In the genomic region with DNA sequence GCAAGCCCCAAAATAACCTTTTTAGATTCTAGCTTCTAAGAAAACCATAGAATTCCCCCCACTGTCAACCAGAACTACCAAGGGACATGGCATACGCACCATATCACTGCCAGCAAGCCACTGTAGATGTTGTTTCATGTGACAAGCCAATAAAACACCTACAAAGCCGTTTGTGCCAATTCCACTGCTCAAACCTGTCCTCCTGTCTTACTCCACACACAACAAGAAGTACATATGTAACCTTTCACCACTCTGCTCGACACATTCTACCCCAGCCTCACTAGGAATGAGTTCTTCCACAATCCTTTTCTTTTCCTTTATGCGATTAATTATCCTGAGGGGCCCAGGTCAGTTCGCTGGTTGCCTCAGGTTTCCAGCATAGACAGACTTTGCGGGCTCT, we compare ENCODE assay signal across 27 mouse cellular contexts. TPM values are rescaled to one million over a fixed set of nuclear protein-coding genes. Genes with fewer than 3 reads are reported as not detected.
DNase-seq lines count a peak whose midpoint lies in the region; ATAC-seq and TF ChIP-seq lines count a peak whose summit lies in the region.
"Had no signal": no experiment of that assay in that cellular context is flagged by ENCODE, and none has a peak within 500 bp of the region (broad histone marks: within the 10 kb centered on the region; RNA-seq: fewer than 3 reads in every experiment).

No protein-coding gene starts in this region.

- 0 out of 2 replicates have a peak, but pooled peaks have one; percentile 6 for ATAC-seq in forebrain, embryonic 16.5 days
- no peak for ATAC-seq in forebrain, embryonic 13.5 days
- ATAC-seq: activated CD4-positive, CD25-positive, alpha-beta regulatory T cell, adult 4 months; CD4-positive, CD25-positive, alpha-beta regulatory T cell, adult 4 months had no signal

- peak; percentile 35 for DNase-seq in heart, adult 11 months
- no peak for DNase-seq in heart, postnatal 4 days
- DNase-seq in liver, adult 2 months (ENCODE audit: extremely low read depth, low read depth, low spot score) = peak; percentile 34
- no peak for DNase-seq in liver
- peak; percentile 52 for DNase-seq in gonadal fat pad, adult 2 months (ENCODE audit: low read depth)
- no peak for DNase-seq in left cerebral cortex, postnatal 10 days (ENCODE audit: extremely low spot score in 1 of 2, low spot score in 2 of 2)
- DNase-seq: B cell, adult 2 months; embryo, embryonic 11 days; forebrain, postnatal 0 days had no signal

- peaks cover 13% of the 10 kb centered on the region for H3K4me1 ChIP-seq in forebrain, embryonic 16.5 days (replicated peaks; ENCODE audit: control insufficient read depth, insufficient read depth, low read length)
- H3K4me1 ChIP-seq in forebrain, embryonic 13.5 days = peaks cover 8% of the 10 kb centered on the region; the same call in 1 of the 2 replicates
- H3K4me1 ChIP-seq in liver, adult 2 months (ENCODE audit: control insufficient read depth, insufficient read depth, low read length) = peaks cover 6% of the 10 kb centered on the region
- H3K4me1 ChIP-seq: embryonic facial prominence, embryonic 13.5 days; embryonic facial prominence, embryonic 15.5 days had no signal

- TF ChIP-seq POLR2A in liver, adult 2 months (IDR thresholded peaks at IDR 0.05; ENCODE audit: extremely low read depth, insufficient read depth, low read length) = no peak

- 96% methylated on average over 6 of the region's 6 CpGs for WGBS in forebrain, embryonic 16.5 days
- 94% methylated on average over 6 of the region's 6 CpGs for WGBS in forebrain, embryonic 13.5 days
- WGBS in liver, adult 2 months = 95% methylated on average over 6 of the region's 6 CpGs

- H3K9ac ChIP-seq in forebrain, embryonic 16.5 days (replicated peaks; ENCODE audit: low read depth, low read length) = no peak overlapping the region
- H3K9ac ChIP-seq in forebrain, embryonic 13.5 days = no peak overlapping the region
- H3K9ac ChIP-seq in liver, adult 2 months (ENCODE audit: low read depth, low read length) = no peak overlapping the region
- H3K9ac ChIP-seq: embryonic facial prominence, embryonic 13.5 days; embryonic facial prominence, embryonic 15.5 days; forebrain, postnatal 0 days had no signal

- no peak overlapping the region for H3K4me3 ChIP-seq in forebrain, embryonic 16.5 days (replicated peaks; ENCODE audit: low read length)
- H3K4me3 ChIP-seq in forebrain, embryonic 13.5 days = no peak overlapping the region
- no peak overlapping the region for H3K4me3 ChIP-seq in liver, adult 2 months (ENCODE audit: insufficient read depth, low read depth, low read length)
- H3K4me3 ChIP-seq: embryonic facial prominence, embryonic 13.5 days; embryonic facial prominence, embryonic 15.5 days; erythroblast, embryonic 14.5 days had no signal

- no peaks in the 10 kb centered on the region for H3K9me3 ChIP-seq in forebrain, embryonic 16.5 days (ENCODE audit: control insufficient read depth, low read length)
- H3K9me3 ChIP-seq in forebrain, embryonic 13.5 days (replicated peaks) = no peaks in the 10 kb centered on the region
- H3K9me3 ChIP-seq: embryonic facial prominence, embryonic 13.5 days; embryonic facial prominence, embryonic 15.5 days; G1E had no signal

- peaks cover 46% of the 10 kb centered on the region for H3K36me3 ChIP-seq in forebrain, embryonic 16.5 days (ENCODE audit: control insufficient read depth, insufficient read depth)
- peaks cover 70% of the 10 kb centered on the region for H3K36me3 ChIP-seq in forebrain, embryonic 13.5 days (ENCODE audit: poor library complexity, severe bottlenecking)
- H3K36me3 ChIP-seq in liver, adult 2 months (ENCODE audit: control insufficient read depth, insufficient read depth, low read length) = peaks cover 62% of the 10 kb centered on the region

- H3K27ac ChIP-seq in forebrain, embryonic 16.5 days (ENCODE audit: low read length) = no peak overlapping the region
- no peak overlapping the region for H3K27ac ChIP-seq in forebrain, embryonic 13.5 days
- no peak overlapping the region; the same call in 1 of the 2 replicates for H3K27ac ChIP-seq in liver, adult 2 months (replicated peaks; ENCODE audit: insufficient read depth, low read depth, low read length)
- H3K27ac ChIP-seq: embryonic facial prominence, embryonic 13.5 days; embryonic facial prominence, embryonic 15.5 days had no signal

- no peaks in the 10 kb centered on the region for H3K27me3 ChIP-seq in forebrain, embryonic 16.5 days (replicated peaks; ENCODE audit: control insufficient read depth, insufficient read depth, low read length)
- no peaks in the 10 kb centered on the region for H3K27me3 ChIP-seq in forebrain, embryonic 13.5 days
- no peaks in the 10 kb centered on the region for H3K27me3 ChIP-seq in liver, adult 2 months (ENCODE audit: control insufficient read depth, insufficient read depth, low read length)
- H3K27me3 ChIP-seq: CH12.LX; embryonic facial prominence, embryonic 13.5 days; embryonic facial prominence, embryonic 15.5 days; Patski had no signal

- H3K4me2 ChIP-seq in forebrain, embryonic 16.5 days (ENCODE audit: low read length) = no peak overlapping the region
- H3K4me2 ChIP-seq in forebrain, embryonic 13.5 days = no peak overlapping the region
- H3K4me2 ChIP-seq: embryonic facial prominence, embryonic 13.5 days; embryonic facial prominence, embryonic 15.5 days had no signal

- intact Hi-C loops in left cerebral cortex, postnatal 10 days (cut with DNase I) = no loop called here

- no peak for TF ChIP-seq CTCF in liver, adult 2 months (IDR thresholded peaks at IDR 0.05; ENCODE audit: low read depth, low read length)

- no peaks in the 10 kb centered on the region; the same call in 1 of the 2 replicates for H3K79me2 ChIP-seq in liver, adult 2 months (ENCODE audit: control insufficient read depth, insufficient read depth, low read length)

RNA-seq across cellular contexts. Expression of gene Zkscan3, which starts 6.9 kb away (rescaled TPM):
- 92.6 and 93.3 TPM in 2 replicates for polyA plus RNA-seq in forebrain, embryonic 16.5 days (2015; fragmentation: Nextera tagmentation; extraction: Ambion mirVana)
- 97.9 and 98.4 TPM in 2 replicates for polyA plus RNA-seq in forebrain, embryonic 13.5 days (2015; fragmentation: Nextera tagmentation; extraction: Ambion mirVana)
- total RNA-seq in heart, postnatal 4 days (2021) = 10 to 100 TPM; 37.9 to 43.5 TPM
- total RNA-seq in liver, adult 2 months (2014; rRNA removed) = 31.6 and 33.1 TPM in 2 replicates
- polyA plus RNA-seq in liver, adult 2 months (2012; rRNA removed) = 10.9 and 14.5 TPM in 2 replicates
- polyA plus RNA-seq in gonadal fat pad, adult 2 months (2012; rRNA removed) = 24.0 and 29.1 TPM in 2 replicates
- total RNA-seq in left cerebral cortex, postnatal 10 days (2021) = 10 to 100 TPM; 36.7 to 40.7 TPM

RNA-seq across cellular contexts. Expression of gene Zscan12, which starts 33.0 kb away (rescaled TPM):
- 15.5 and 16.1 TPM in 2 replicates for polyA plus RNA-seq in forebrain, embryonic 16.5 days (2015; fragmentation: Nextera tagmentation; extraction: Ambion mirVana)
- 16.4 and 18.1 TPM in 2 replicates for polyA plus RNA-seq in forebrain, embryonic 13.5 days (2015; fragmentation: Nextera tagmentation; extraction: Ambion mirVana)
- 1 to 10 TPM; 6.6 to 7.5 TPM for total RNA-seq in heart, postnatal 4 days (2021)
- 5.4 and 6.0 TPM in 2 replicates for total RNA-seq in liver, adult 2 months (2014; rRNA removed)
- polyA plus RNA-seq in liver, adult 2 months (2012; rRNA removed) = 1.0 and 1.2 TPM in 2 replicates
- 1.9 and 2.3 TPM in 2 replicates for polyA plus RNA-seq in gonadal fat pad, adult 2 months (2012; rRNA removed)
- total RNA-seq in left cerebral cortex, postnatal 10 days (2021) = 1 to 10 TPM; 8.0 to 8.5 TPM

RNA-seq across cellular contexts. Expression of gene Pgbd1, which starts 45.2 kb away (rescaled TPM):
- 2.0 and 3.4 TPM in 2 replicates for polyA plus RNA-seq in forebrain, embryonic 16.5 days (2015; fragmentation: Nextera tagmentation; extraction: Ambion mirVana)
- 3.7 and 4.4 TPM in 2 replicates for polyA plus RNA-seq in forebrain, embryonic 13.5 days (2015; fragmentation: Nextera tagmentation; extraction: Ambion mirVana)
- under 1 TPM; 0.61 to 0.71 TPM for total RNA-seq in heart, postnatal 4 days (2021)
- 0.60 and 0.83 TPM in 2 replicates for total RNA-seq in liver, adult 2 months (2014; rRNA removed)
- 0.20 and 0.26 TPM in 2 replicates for polyA plus RNA-seq in liver, adult 2 months (2012; rRNA removed)
- 0.81 and 1.2 TPM in 2 replicates for polyA plus RNA-seq in gonadal fat pad, adult 2 months (2012; rRNA removed)
- total RNA-seq in left cerebral cortex, postnatal 10 days (2021) = 1 to 10 TPM; 1.5 to 2.1 TPM

RNA-seq across cellular contexts. Expression of gene Olfr1367, which starts 48.9 kb away (rescaled TPM):
- not detected in 2 replicates for polyA plus RNA-seq in forebrain, embryonic 16.5 days (2015; fragmentation: Nextera tagmentation; extraction: Ambion mirVana)
- not detected in 2 replicates for polyA plus RNA-seq in forebrain, embryonic 13.5 days (2015; fragmentation: Nextera tagmentation; extraction: Ambion mirVana)
- not detected for total RNA-seq in heart, postnatal 4 days (2021)
- not detected in 2 replicates for total RNA-seq in liver, adult 2 months (2014; rRNA removed)
- polyA plus RNA-seq in liver, adult 2 months (2012; rRNA removed) = not detected in 2 replicates
- not detected in 2 replicates for polyA plus RNA-seq in gonadal fat pad, adult 2 months (2012; rRNA removed)
- not detected for total RNA-seq in left cerebral cortex, postnatal 10 days (2021)
- total RNA-seq: adrenal gland, adult 18-20 months; adrenal gland, adult 8-10 months; adrenal gland, postnatal 14 days; adrenal gland, postnatal 36 days; CH12.LX; common myeloid progenitor, adult 5-6 weeks; forebrain, postnatal 0 days had no signal
- polyA plus RNA-seq: activated CD4-positive, CD25-positive, alpha-beta regulatory T cell, adult 4 months; CD4-positive, CD25-positive, alpha-beta regulatory T cell, adult 4 months; embryonic facial prominence, embryonic 11.5 days; embryonic facial prominence, embryonic 13.5 days; embryonic facial prominence, embryonic 15.5 days; erythroblast, embryonic 14.5 days; forebrain, embryonic 11.5 days; forebrain, embryonic 14.5 days; forebrain, postnatal 0 days; G1E; Patski had no signal

RNA-seq across cellular contexts. Expression of gene Zscan26, which starts 57.9 kb away (rescaled TPM):
- 16.2 and 22.1 TPM in 2 replicates for polyA plus RNA-seq in forebrain, embryonic 16.5 days (2015; fragmentation: Nextera tagmentation; extraction: Ambion mirVana)
- 21.7 and 25.4 TPM in 2 replicates for polyA plus RNA-seq in forebrain, embryonic 13.5 days (2015; fragmentation: Nextera tagmentation; extraction: Ambion mirVana)
- total RNA-seq in heart, postnatal 4 days (2021) = 10 to 100 TPM; 17.7 to 19.1 TPM
- total RNA-seq in liver, adult 2 months (2014; rRNA removed) = 30.8 and 33.4 TPM in 2 replicates
- 7.5 and 12.1 TPM in 2 replicates for polyA plus RNA-seq in liver, adult 2 months (2012; rRNA removed)
- 22.6 and 23.8 TPM in 2 replicates for polyA plus RNA-seq in gonadal fat pad, adult 2 months (2012; rRNA removed)
- 10 to 100 TPM; 27.6 to 30.0 TPM for total RNA-seq in left cerebral cortex, postnatal 10 days (2021)

Comparison
In these comparisons a context has a peak if more than half of its experiments do, and no peak if none do; other contexts are left out.
1. DNase-seq: peak in heart, adult 11 months (single experiment), liver, adult 2 months (single experiment) and gonadal fat pad, adult 2 months (single experiment); none in heart, postnatal 4 days (single experiment), liver (single experiment) and left cerebral cortex, postnatal 10 days (0 of 2).